Mouse (Mus musculus): ENCODE measurements around the gene Kcnk10. TPM values are rescaled to one million over a fixed set of nuclear protein-coding genes. Genes with fewer than 3 reads are reported as not detected.

The Kcnk10 gene
- polyA plus RNA-seq, 1 experiment from 2014 or later, result 2.9 TPM

GRCm38 (mm10) chr12:98536760-98537159, 41.4 kb downstream of the Kcnk10 start:
- no peaks in the 10 kb centered on the region for H3K9me3 ChIP-seq (ENCODE audit: control insufficient read depth, low read length)
- H3K27ac ChIP-seq (replicated peaks; ENCODE audit: low read depth, low read length), result no peak overlapping the region
- no peak overlapping the region for H3K4me2 ChIP-seq (ENCODE audit: low read depth, low read length)
- H3K27me3 ChIP-seq (replicated peaks; ENCODE audit: control insufficient read depth, insufficient read depth, low read length), result no peaks in the 10 kb centered on the region
- no peak overlapping the region for H3K4me3 ChIP-seq (ENCODE audit: low read depth, low read length)
- H3K9ac ChIP-seq (ENCODE audit: low read depth, low read length), result no peak overlapping the region
- WGBS, result 69% methylated on average over 5 of the region's 5 CpGs
- no peaks in the 10 kb centered on the region for H3K4me1 ChIP-seq (ENCODE audit: control insufficient read depth, insufficient read depth, low read length)
- DNase-seq (ENCODE audit: low spot score) (no peak), ATAC-seq (ENCODE audit: low read depth) (no peak)
- H3K36me3 ChIP-seq (ENCODE audit: control insufficient read depth, insufficient read depth, low read length), result no peaks in the 10 kb centered on the region

GRCm38 (mm10) chr12:98536036-98536435, 42.1 kb downstream of the Kcnk10 start:
- H3K27ac ChIP-seq (replicated peaks; ENCODE audit: low read depth, low read length), result no peak overlapping the region
- WGBS, result 92% methylated on average over 6 of the region's 6 CpGs
- DNase-seq (ENCODE audit: low spot score) (no peak), ATAC-seq (ENCODE audit: low read depth) (no peak)
- no peak overlapping the region for H3K9ac ChIP-seq (ENCODE audit: low read depth, low read length)
- H3K4me2 ChIP-seq (ENCODE audit: low read depth, low read length), result no peak overlapping the region
- H3K4me3 ChIP-seq (ENCODE audit: low read depth, low read length), result no peak overlapping the region
- no peaks in the 10 kb centered on the region for H3K9me3 ChIP-seq (ENCODE audit: control insufficient read depth, low read length)
- H3K4me1 ChIP-seq (ENCODE audit: control insufficient read depth, insufficient read depth, low read length), result no peaks in the 10 kb centered on the region
- H3K36me3 ChIP-seq (ENCODE audit: control insufficient read depth, insufficient read depth, low read length), result no peaks in the 10 kb centered on the region
- H3K27me3 ChIP-seq (replicated peaks; ENCODE audit: control insufficient read depth, insufficient read depth, low read length), result no peaks in the 10 kb centered on the region

GRCm38 (mm10) chr12:98535494-98535901, 42.6 kb downstream of the Kcnk10 start:
- no peaks in the 10 kb centered on the region for H3K9me3 ChIP-seq (ENCODE audit: control insufficient read depth, low read length)
- 87% methylated on average over 9 of the region's 9 CpGs for WGBS
- no peaks in the 10 kb centered on the region for H3K27me3 ChIP-seq (replicated peaks; ENCODE audit: control insufficient read depth, insufficient read depth, low read length)
- H3K4me3 ChIP-seq (ENCODE audit: low read depth, low read length), result no peak overlapping the region
- H3K36me3 ChIP-seq (ENCODE audit: control insufficient read depth, insufficient read depth, low read length), result no peaks in the 10 kb centered on the region
- DNase-seq (ENCODE audit: low spot score), result no peak
- no peak for ATAC-seq (ENCODE audit: low read depth)
- H3K4me2 ChIP-seq (ENCODE audit: low read depth, low read length), result no peak overlapping the region
- H3K4me1 ChIP-seq (ENCODE audit: control insufficient read depth, insufficient read depth, low read length), result no peaks in the 10 kb centered on the region
- no peak overlapping the region for H3K9ac ChIP-seq (ENCODE audit: low read depth, low read length)
- no peak overlapping the region for H3K27ac ChIP-seq (replicated peaks; ENCODE audit: low read depth, low read length)

- Histone ChIP-seq H3K27ac (replicated peaks; ENCODE audit: low read depth, low read length) (no peak overlapping the region), H3K4me2 (ENCODE audit: low read depth, low read length) (no peak overlapping the region), H3K36me3 (ENCODE audit: control insufficient read depth, insufficient read depth, low read length) (no peaks in the 10 kb centered on the region), H3K4me1 (ENCODE audit: control insufficient read depth, insufficient read depth, low read length) (no peaks in the 10 kb centered on the region), H3K9me3 (ENCODE audit: control insufficient read depth, low read length) (no peaks in the 10 kb centered on the region), H3K27me3 (replicated peaks; ENCODE audit: control insufficient read depth, insufficient read depth, low read length) (no peaks in the 10 kb centered on the region), H3K9ac (ENCODE audit: low read depth, low read length) (no peak overlapping the region), H3K4me3 (ENCODE audit: low read depth, low read length) (no peak overlapping the region)
- WGBS, result 90% methylated on average over 8 of the region's 8 CpGs
- ATAC-seq (ENCODE audit: low read depth) (no peak), DNase-seq (ENCODE audit: low spot score) (no peak)
These were observed 49.5 kb downstream of the Kcnk10 start for GRCm38 (mm10) chr12:98528635-98529034.

GRCm38 (mm10) chr12:98525361-98525760, 52.7 kb downstream of the Kcnk10 start:
- WGBS, result 81% methylated on average over 8 of the region's 8 CpGs
- no peak for DNase-seq (ENCODE audit: low spot score)
- Histone ChIP-seq H3K4me2 (ENCODE audit: low read depth, low read length) (no peak overlapping the region), H3K36me3 (ENCODE audit: control insufficient read depth, insufficient read depth, low read length) (no peaks in the 10 kb centered on the region), H3K4me3 (ENCODE audit: low read depth, low read length) (no peak overlapping the region), H3K27me3 (replicated peaks; ENCODE audit: control insufficient read depth, insufficient read depth, low read length) (no peaks in the 10 kb centered on the region), H3K9ac (ENCODE audit: low read depth, low read length) (no peak overlapping the region), H3K27ac (replicated peaks; ENCODE audit: low read depth, low read length) (no peak overlapping the region), H3K9me3 (ENCODE audit: control insufficient read depth, low read length) (no peaks in the 10 kb centered on the region), H3K4me1 (ENCODE audit: control insufficient read depth, insufficient read depth, low read length) (no peaks in the 10 kb centered on the region)
- ATAC-seq (ENCODE audit: low read depth), result no peak

GRCm38 (mm10) chr12:98524331-98525311, 53.5 kb downstream of the Kcnk10 start:
- ATAC-seq (ENCODE audit: low read depth), result no peak

GRCm38 (mm10) chr12:98521311-98521710, 56.8 kb downstream of the Kcnk10 start:
- Histone ChIP-seq H3K4me2 (ENCODE audit: low read depth, low read length) (no peak overlapping the region), H3K27ac (replicated peaks; ENCODE audit: low read depth, low read length) (no peak overlapping the region), H3K27me3 (replicated peaks; ENCODE audit: control insufficient read depth, insufficient read depth, low read length) (no peaks in the 10 kb centered on the region), H3K9ac (ENCODE audit: low read depth, low read length) (no peak overlapping the region), H3K4me3 (ENCODE audit: low read depth, low read length) (no peak overlapping the region), H3K4me1 (ENCODE audit: control insufficient read depth, insufficient read depth, low read length) (no peaks in the 10 kb centered on the region), H3K9me3 (ENCODE audit: control insufficient read depth, low read length) (no peaks in the 10 kb centered on the region), H3K36me3 (ENCODE audit: control insufficient read depth, insufficient read depth, low read length) (no peaks in the 10 kb centered on the region)
- DNase-seq (ENCODE audit: low spot score), result no peak
- no peak for ATAC-seq (ENCODE audit: low read depth)
- WGBS, result 78% methylated on average over 4 of the region's 4 CpGs

More at GRCm38 (mm10) chr12:98524331-98525311, 53.5 kb downstream of the Kcnk10 start:
- H3K4me2 ChIP-seq (ENCODE audit: low read depth, low read length), result no peak overlapping the region
- no peaks in the 10 kb centered on the region for H3K9me3 ChIP-seq (ENCODE audit: control insufficient read depth, low read length)
- 74% methylated on average over 13 of the region's 13 CpGs for WGBS
- DNase-seq (ENCODE audit: low spot score), result no peak
- no peaks in the 10 kb centered on the region for H3K27me3 ChIP-seq (replicated peaks; ENCODE audit: control insufficient read depth, insufficient read depth, low read length)
- H3K4me1 ChIP-seq (ENCODE audit: control insufficient read depth, insufficient read depth, low read length), result no peaks in the 10 kb centered on the region
- H3K36me3 ChIP-seq (ENCODE audit: control insufficient read depth, insufficient read depth, low read length), result no peaks in the 10 kb centered on the region
- H3K27ac ChIP-seq (replicated peaks; ENCODE audit: low read depth, low read length), result no peak overlapping the region
- no peak overlapping the region for H3K4me3 ChIP-seq (ENCODE audit: low read depth, low read length)
- no peak overlapping the region for H3K9ac ChIP-seq (ENCODE audit: low read depth, low read length)

- Histone ChIP-seq H3K9me3 (ENCODE audit: control insufficient read depth, low read length) (no peaks in the 10 kb centered on the region), H3K4me2 (ENCODE audit: low read depth, low read length) (no peak overlapping the region), H3K9ac (ENCODE audit: low read depth, low read length) (no peak overlapping the region), H3K36me3 (ENCODE audit: control insufficient read depth, insufficient read depth, low read length) (no peaks in the 10 kb centered on the region), H3K27ac (replicated peaks; ENCODE audit: low read depth, low read length) (no peak overlapping the region), H3K27me3 (replicated peaks; ENCODE audit: control insufficient read depth, insufficient read depth, low read length) (no peaks in the 10 kb centered on the region), H3K4me3 (ENCODE audit: low read depth, low read length) (no peak overlapping the region), H3K4me1 (ENCODE audit: control insufficient read depth, insufficient read depth, low read length) (no peaks in the 10 kb centered on the region)
- 57% methylated on average over 4 of the region's 4 CpGs for WGBS
- no peak for ATAC-seq (ENCODE audit: low read depth)
- DNase-seq (ENCODE audit: low spot score), result no peak
These were observed 57.6 kb downstream of the Kcnk10 start for GRCm38 (mm10) chr12:98520568-98520931.
